Mouse (Mus musculus) lung, postnatal 25 days (tissue): ENCODE measurements around the gene Prrg2.
"Not testable (repeated sequence)": the region's sequence is repeated elsewhere in the genome, so short reads cannot be mapped to it uniquely, and the experiment has no call there.

ENCODE experiments used
- DNase-seq: peaks from one replicate; pipeline ENCODE4 v3.0.0; 2022; ENCODE audit warnings: low spot score

The Prrg2 gene

GRCm38 (mm10) chr7:45035631-45036030, 26.8 kb downstream of the Prrg2 start:
- DNase-seq = no peak

GRCm38 (mm10) chr7:45033722-45034359, 28.6 kb downstream of the Prrg2 start:
- no peak for DNase-seq

- DNase-seq = no peak
Measured at GRCm38 (mm10) chr7:45030857-45031256, 31.6 kb downstream of the Prrg2 start.

- DNase-seq = no peak
Measured at GRCm38 (mm10) chr7:45029995-45030394, 32.5 kb downstream of the Prrg2 start.

- no peak for DNase-seq
Measured at GRCm38 (mm10) chr7:45028351-45028750, 34.1 kb downstream of the Prrg2 start.

GRCm38 (mm10) chr7:45027761-45028160, 34.7 kb downstream of the Prrg2 start:
- no peak for DNase-seq

- DNase-seq = no peak
Measured at GRCm38 (mm10) chr7:45026256-45026655, 36.2 kb downstream of the Prrg2 start.

- DNase-seq = no peak
Measured at GRCm38 (mm10) chr7:45025601-45026220, 36.8 kb downstream of the Prrg2 start.

- DNase-seq = no peak
Measured at GRCm38 (mm10) chr7:45024281-45025248, 37.9 kb downstream of the Prrg2 start.

- not testable (repeated sequence) for DNase-seq
Measured at GRCm38 (mm10) chr7:45023711-45024110, 38.8 kb downstream of the Prrg2 start.

GRCm38 (mm10) chr7:45020225-45020624, 42.3 kb downstream of the Prrg2 start:
- no peak for DNase-seq

- DNase-seq = peak; percentile 86
Measured at GRCm38 (mm10) chr7:45019031-45019571, 43.4 kb downstream of the Prrg2 start.

GRCm38 (mm10) chr7:45017242-45018061, 45.0 kb downstream of the Prrg2 start, which contains the start of gene Rras:
Gene Rras, plus strand, starts transcription at chr7:45017961.
- DNase-seq = peak; percentile 99

GRCm38 (mm10) chr7:45016761-45017160, 45.7 kb downstream of the Prrg2 start:
- no peak for DNase-seq

- DNase-seq = peak; percentile 100
Measured at GRCm38 (mm10) chr7:45015957-45016612, 46.4 kb downstream of the Prrg2 start, which contains the start of gene Scaf1. Gene Scaf1, minus strand, starts transcription at chr7:45016363.

- DNase-seq = no peak
Measured at GRCm38 (mm10) chr7:45015344-45015956, 47.0 kb downstream of the Prrg2 start.

- DNase-seq = no peak
Measured at GRCm38 (mm10) chr7:45014096-45014451, 48.4 kb downstream of the Prrg2 start.

GRCm38 (mm10) chr7:45013366-45014095, 48.9 kb downstream of the Prrg2 start:
- no peak for DNase-seq

- no peak for DNase-seq
Measured at GRCm38 (mm10) chr7:45012824-45013223, 49.7 kb downstream of the Prrg2 start.

GRCm38 (mm10) chr7:45012011-45012410, 50.5 kb downstream of the Prrg2 start:
- no peak for DNase-seq
